Mouse (Mus musculus): ENCODE data around the gene Patl1.

DNA sequence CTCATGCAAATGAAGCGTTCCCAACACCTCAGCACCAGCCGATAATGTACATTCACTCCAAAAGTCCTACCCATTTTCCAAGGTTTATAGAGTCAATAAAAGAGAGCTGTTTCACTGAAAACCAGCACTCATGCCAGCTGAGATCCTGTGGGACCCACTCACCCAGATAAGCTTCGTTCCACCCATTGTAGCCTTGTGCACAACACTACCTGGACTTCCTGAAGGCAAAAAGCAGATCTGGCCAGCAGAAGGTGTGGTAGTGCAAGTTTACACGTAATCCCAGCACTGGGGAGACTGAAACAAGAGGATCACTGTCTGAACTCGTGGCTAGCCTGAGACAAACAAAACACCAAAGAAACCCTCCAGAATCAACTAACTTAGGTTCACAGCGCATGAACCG, 38.5 kb downstream of the Patl1 start:
- TF ChIP-seq POLR2A (IDR thresholded peaks at IDR 0.05; ENCODE audit: low read depth, low read length), result no peak
- no peak for TF ChIP-seq CTCF (conservative IDR thresholded peaks at IDR 0.05; ENCODE audit: insufficient read depth, insufficient read length, low read depth, low read length)
